Mouse (Mus musculus): ENCODE data around the gene 1700001P01Rik.
A peak's percentile ranks its signal among the peaks of the same experiment; 100 is the strongest.

The 1700001P01Rik gene

GRCm38 (mm10) chr11:97809235-97810121 lies 33.8 kb upstream of the 1700001P01Rik start:
- DNase-seq (ENCODE audit: low spot score), result no peak

- DNase-seq (ENCODE audit: low spot score), result no peak
Measured at GRCm38 (mm10) chr11:97808621-97809234, 33.0 kb upstream of the 1700001P01Rik start.

GRCm38 (mm10) chr11:97808093-97808492 lies 32.4 kb upstream of the 1700001P01Rik start:
- DNase-seq (ENCODE audit: low spot score), result no peak

GRCm38 (mm10) chr11:97807626-97808025 lies 31.9 kb upstream of the 1700001P01Rik start:
- DNase-seq (ENCODE audit: low spot score), result no peak

- no peak for DNase-seq (ENCODE audit: low spot score)
Measured at GRCm38 (mm10) chr11:97806613-97806964, 30.9 kb upstream of the 1700001P01Rik start.

GRCm38 (mm10) chr11:97805662-97806612 lies 30.2 kb upstream of the 1700001P01Rik start:
- no peak for DNase-seq (ENCODE audit: low spot score)

GRCm38 (mm10) chr11:97804841-97805661 lies 29.3 kb upstream of the 1700001P01Rik start:
- no peak for DNase-seq (ENCODE audit: low spot score)

- DNase-seq (ENCODE audit: low spot score), result no peak
Measured at GRCm38 (mm10) chr11:97803847-97804246, 28.1 kb upstream of the 1700001P01Rik start.

- no peak for DNase-seq (ENCODE audit: low spot score)
Measured at GRCm38 (mm10) chr11:97802495-97802894, 26.8 kb upstream of the 1700001P01Rik start.

- DNase-seq (ENCODE audit: low spot score), result no peak
Measured at GRCm38 (mm10) chr11:97802194-97802470, 26.4 kb upstream of the 1700001P01Rik start.

GRCm38 (mm10) chr11:97801409-97802193 lies 25.9 kb upstream of the 1700001P01Rik start:
- no peak for DNase-seq (ENCODE audit: low spot score)

GRCm38 (mm10) chr11:97800691-97801408 lies 25.1 kb upstream of the 1700001P01Rik start:
- no peak for DNase-seq (ENCODE audit: low spot score)

- DNase-seq (ENCODE audit: low spot score), result peak; percentile 59
Measured at GRCm38 (mm10) chr11:97799994-97800690, 24.4 kb upstream of the 1700001P01Rik start.

GRCm38 (mm10) chr11:97799146-97799993 lies 23.7 kb upstream of the 1700001P01Rik start:
- peak; percentile 76 for DNase-seq (ENCODE audit: low spot score)

GRCm38 (mm10) chr11:97798782-97799145 lies 23.0 kb upstream of the 1700001P01Rik start, which contains the start of gene Lasp1:
TSS of gene Lasp1 (plus strand) at chr11:97799000.
- DNase-seq (ENCODE audit: low spot score), result peak; percentile 84

GRCm38 (mm10) chr11:97798083-97798435 lies 22.3 kb upstream of the 1700001P01Rik start:
- no peak for DNase-seq (ENCODE audit: low spot score)

GRCm38 (mm10) chr11:97797369-97798082 lies 21.8 kb upstream of the 1700001P01Rik start:
- DNase-seq (ENCODE audit: low spot score), result no peak

GRCm38 (mm10) chr11:97796910-97797309 lies 21.2 kb upstream of the 1700001P01Rik start:
- DNase-seq (ENCODE audit: low spot score), result peak; percentile 65

Measured in ovary, postnatal 14 days (tissue).